Mouse (Mus musculus) E14TG2a.4 (cell line): ENCODE measurements at regions not wholly inside any gene's neighbourhood (a gene's known extent, or its start where the extent isn't known, plus 50 kb on each side); places are given as distances from the start of the nearest gene placed in this dataset.

Experiments used
- CTCF ChIP-seq: conservative IDR thresholded peaks from 2 replicates; pipeline ENCODE4 v1.5.1; 2014; ENCODE audit warnings: low read length
- NANOG ChIP-seq: IDR thresholded peaks from 2 replicates; pipeline ENCODE4 v1.6.1; 2014; ENCODE audit warnings: borderline replicate concordance, low read length, mixed read lengths
- POU5F1 ChIP-seq: IDR thresholded peaks from 2 replicates; pipeline ENCODE4 v1.6.1; 2014; ENCODE audit warnings: low read length, borderline replicate concordance

DNA sequence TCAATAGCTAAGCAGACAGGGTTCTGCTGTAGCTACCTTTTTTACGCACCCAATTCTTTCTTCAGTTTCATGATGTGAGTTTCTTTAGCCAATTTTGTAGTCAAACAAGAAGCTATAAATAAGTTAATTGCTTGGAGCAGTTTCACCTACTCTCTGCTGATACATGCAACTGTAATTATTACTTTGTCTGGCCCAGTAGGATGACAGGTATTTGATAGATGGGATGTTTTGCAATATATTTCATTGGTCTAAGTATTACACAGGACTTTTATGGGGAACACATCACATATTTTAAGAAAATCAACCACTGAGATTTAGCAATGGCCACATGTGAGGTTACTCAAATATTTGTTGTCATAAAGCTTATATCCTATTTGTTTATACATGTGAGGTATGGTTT lies 454.2 kb downstream of the Gja1 start:
- no peak for TF ChIP-seq CTCF
- no peak for TF ChIP-seq POU5F1
- TF ChIP-seq NANOG, result no peak
